Mouse (Mus musculus): ENCODE data around the gene Mrps21. TPM values are rescaled to one million over a fixed set of nuclear protein-coding genes. Genes with fewer than 3 reads are reported as not detected.

The Mrps21 gene
- 99.3 and 137 TPM in 2 replicates for polyA plus RNA-seq (2012; rRNA removed; ENCODE audit: low replicate concordance)

GRCm38 (mm10) chr3:95871392-95871867 is at the start of gene Mrps21:
TSS of gene Mrps21 (minus strand) at chr3:95871519.

GRCm38 (mm10) chr3:95904568-95904967 is 33.2 kb upstream of the Mrps21 start, which contains the start of gene Car14:
TSS of gene Car14 (minus strand) at chr3:95904691.

GRCm38 (mm10) chr3:95893606-95894316 is 22.4 kb upstream of the Mrps21 start, which contains the start of gene Aph1a:
TSS of gene Aph1a (plus strand) at chr3:95893969.

GRCm38 (mm10) chr3:95891211-95892065 is 20.1 kb upstream of the Mrps21 start, which contains the start of gene BC028528:
TSS of gene BC028528 (minus strand) at chr3:95892005.

GRCm38 (mm10) chr3:95881979-95882815 is 10.9 kb upstream of the Mrps21 start, which contains the start of gene Ciart:
TSS of gene Ciart (minus strand) at chr3:95882251.

GRCm38 (mm10) chr3:95855502-95856089 is 15.7 kb downstream of the Mrps21 start, which contains the start of gene Prpf3:
TSS of gene Prpf3 (minus strand) at chr3:95855885.

GRCm38 (mm10) chr3:95818571-95819288 is 52.6 kb downstream of the Mrps21 start, which contains the start of gene Rprd2:
TSS of gene Rprd2 (minus strand) at chr3:95818863.

Other genes starting within 250 kb of the Mrps21 start
- 12.2 and 18.1 TPM in 2 replicates for gene Ensa, start 246.5 kb downstream of the Mrps21 start, polyA plus RNA-seq (2012; rRNA removed; ENCODE audit: low replicate concordance)
- gene Mcl1, start 212.7 kb downstream of the Mrps21 start, polyA plus RNA-seq (2012; rRNA removed; ENCODE audit: low replicate concordance), result 33.3 and 71.8 TPM in 2 replicates
- gene Adamtsl4, start 183.6 kb downstream of the Mrps21 start, polyA plus RNA-seq (2012; rRNA removed; ENCODE audit: low replicate concordance), result 21.6 and 36.6 TPM in 2 replicates
- 371 and 414 TPM in 2 replicates for gene Ecm1, start 131.9 kb downstream of the Mrps21 start, polyA plus RNA-seq (2012; rRNA removed; ENCODE audit: low replicate concordance)
- 30.9 and 43.4 TPM in 2 replicates for gene Tars2, start 111.3 kb downstream of the Mrps21 start, polyA plus RNA-seq (2012; rRNA removed; ENCODE audit: low replicate concordance)
- 13.0 and 20.9 TPM in 2 replicates for gene Rprd2, start 52.7 kb downstream of the Mrps21 start, polyA plus RNA-seq (2012; rRNA removed; ENCODE audit: low replicate concordance)
- 11.2 and 18.3 TPM in 2 replicates for gene Prpf3, start 15.6 kb downstream of the Mrps21 start, polyA plus RNA-seq (2012; rRNA removed; ENCODE audit: low replicate concordance)
- gene Ciart, start 10.7 kb upstream of the Mrps21 start, polyA plus RNA-seq (2012; rRNA removed; ENCODE audit: low replicate concordance), result 3.8 and 5.0 TPM in 2 replicates
- gene BC028528, start 20.5 kb upstream of the Mrps21 start, polyA plus RNA-seq (2012; rRNA removed; ENCODE audit: low replicate concordance), result 14.4 and 27.4 TPM in 2 replicates
- gene Aph1a, start 22.4 kb upstream of the Mrps21 start, polyA plus RNA-seq (2012; rRNA removed; ENCODE audit: low replicate concordance), result 111 and 138 TPM in 2 replicates
- 0.75 and 2.7 TPM in 2 replicates for gene Car14, start 33.2 kb upstream of the Mrps21 start, polyA plus RNA-seq (2012; rRNA removed; ENCODE audit: low replicate concordance)
- 9.5 and 23.5 TPM in 2 replicates for gene Anp32e, start 57.7 kb upstream of the Mrps21 start, polyA plus RNA-seq (2012; rRNA removed; ENCODE audit: low replicate concordance)
- gene Plekho1, start 124.5 kb upstream of the Mrps21 start, polyA plus RNA-seq (2012; rRNA removed; ENCODE audit: low replicate concordance), result 62.6 and 132 TPM in 2 replicates
- 6.9 and 8.3 TPM in 2 replicates for gene Vps45, start 186.9 kb upstream of the Mrps21 start, polyA plus RNA-seq (2012; rRNA removed; ENCODE audit: low replicate concordance)
- 9.3 and 15.2 TPM in 2 replicates for gene Otud7b, start 233.0 kb upstream of the Mrps21 start, polyA plus RNA-seq (2012; rRNA removed; ENCODE audit: low replicate concordance)

Measured in subcutaneous adipose tissue, adult 2 months (tissue).